Mouse (Mus musculus) heart, postnatal 0 days (tissue): Measurements from ENCODE around the gene Arhgap15. TPM values are rescaled to one million over a fixed set of nuclear protein-coding genes. Genes with fewer than 3 reads are reported as not detected.

ENCODE experiments used
- ATAC-seq: fragments of 200-750 bp; cut with Nextera tagmentation; 2 replicates; pipeline ENCODE4 v1.8.0; 2017; ENCODE audit warnings: low read depth, moderate number of reproducible peaks, moderate library complexity; ENCODE audit not compliant: insufficient read depth
- DNase-seq: peaks from one replicate; pipeline ENCODE4 v3.0.0-alpha.2; 2016; ENCODE audit warnings: low spot score
- H3K27ac ChIP-seq: fragments of 300-500 bp; sonication (generic); 2 replicates; pipeline ENCODE4 v1.5.1; 2014; ENCODE audit warnings: low read depth, mild to moderate bottlenecking
- H3K27me3 ChIP-seq: fragments of 300-500 bp; sonication (generic); 2 replicates; pipeline ENCODE4 v1.6.1; 2014; ENCODE audit warnings: low read length, mixed read lengths; ENCODE audit not compliant: control insufficient read depth, insufficient read depth
- H3K36me3 ChIP-seq: fragments of 300-500 bp; sonication (generic); replicated peaks from 2 replicates; pipeline ENCODE4 v1.6.1; 2014; ENCODE audit warnings: low read length, mixed read lengths; ENCODE audit not compliant: control insufficient read depth, insufficient read depth
- H3K4me1 ChIP-seq: fragments of 300-500 bp; sonication (generic); 2 replicates; pipeline ENCODE4 v1.6.1; 2014; ENCODE audit warnings: antibody characterized with exemption; ENCODE audit not compliant: control insufficient read depth, insufficient read depth
- H3K4me2 ChIP-seq: fragments of 300-500 bp; sonication (generic); 2 replicates; pipeline ENCODE4 v1.6.1; 2014; ENCODE audit warnings: low read depth, mild to moderate bottlenecking, low read length, moderate library complexity
- H3K4me3 ChIP-seq: fragments of 300-500 bp; sonication (generic); 2 replicates; pipeline ENCODE4 v1.5.1; 2014; ENCODE audit warnings: low read depth, low read length
- H3K9ac ChIP-seq: fragments of 300-500 bp; sonication (generic); replicated peaks from 2 replicates; pipeline ENCODE4 v1.6.1; 2014; ENCODE audit warnings: low read depth, low read length, mixed read lengths
- H3K9me3 ChIP-seq: fragments of 300-500 bp; sonication (generic); replicated peaks from 2 replicates; pipeline ENCODE4 v1.6.1; 2016; ENCODE audit warnings: low read length; ENCODE audit not compliant: control insufficient read depth
- CTCF ChIP-seq: IDR thresholded peaks from 2 replicates; pipeline ENCODE4 v1.5.1; 2016; ENCODE audit warnings: antibody characterized with exemption, control low read depth, low read depth
- EP300 ChIP-seq: IDR thresholded peaks from 2 replicates; pipeline ENCODE4 v1.6.1; 2016; ENCODE audit warnings: antibody characterized with exemption, low read depth
- WGBS: fragments of 180-500 bp; shearing (Covaris S2); extraction: QIAGEN DNeasy Blood & Tissue Kit; methylation state at CpG from one replicate; pipeline ENCODE4 v1.1.7; 2014; 5-methylcytosine and 5-hydroxymethylcytosine counted together
- polyA plus RNA-seq: library from polyadenylated mRNA; unstranded; fragments of >200 nt; fragmentation: Nextera tagmentation; extraction: Ambion mirVana; gene quantifications from 2 replicates; pipeline ENCODE4 v1.2.1, GENCODE M21; 2015
- total RNA-seq: library from RNA; depleted of rRNA; stranded (reverse); fragments of >200 nt; gene quantifications from 2 replicates; pipeline ENCODE4 v1.2.3, GENCODE M21; 2014; ENCODE audit warnings: low replicate concordance

The Arhgap15 gene
- total and polyA plus RNA-seq, 2 experiments from 2014 or later, result 0.46 to 1.7 TPM

- Histone ChIP-seq H3K4me2 (no peak overlapping the region), H3K4me1 (no peaks in the 10 kb centered on the region), H3K4me3 (no peak overlapping the region), H3K27me3 (no peaks in the 10 kb centered on the region), H3K9ac (no peak overlapping the region), H3K9me3 (no peaks in the 10 kb centered on the region), H3K27ac (no peak overlapping the region), H3K36me3 (no peaks in the 10 kb centered on the region)
- no peak for TF ChIP-seq EP300
- no peak for ATAC-seq
- 80% methylated on average over 1 of the region's 1 CpGs for WGBS
- DNase-seq, result no peak
These were observed 15.8 kb downstream of the Arhgap15 start for GRCm38 (mm10) chr2:43764456-43764855.

- no peaks in the 10 kb centered on the region for H3K4me1 ChIP-seq
- no peaks in the 10 kb centered on the region for H3K27me3 ChIP-seq
- TF ChIP-seq CTCF (no peak), EP300 (no peak)
- no peak overlapping the region for H3K9ac ChIP-seq
- no peak overlapping the region for H3K4me3 ChIP-seq
- no peak overlapping the region for H3K27ac ChIP-seq
- no peaks in the 10 kb centered on the region for H3K36me3 ChIP-seq
- no peak overlapping the region for H3K4me2 ChIP-seq
- DNase-seq (no peak), ATAC-seq (no peak)
- WGBS, result 60% methylated on average over 3 of the region's 3 CpGs
- H3K9me3 ChIP-seq, result no peaks in the 10 kb centered on the region
These were observed 17.6 kb downstream of the Arhgap15 start for GRCm38 (mm10) chr2:43766200-43766599.

- WGBS, result 78% methylated on average over 2 of the region's 2 CpGs
- ATAC-seq, result no peak
- no peak for DNase-seq
- H3K9ac ChIP-seq, result no peak overlapping the region
- TF ChIP-seq CTCF (no peak), EP300 (no peak)
- H3K4me1 ChIP-seq, result no peaks in the 10 kb centered on the region
- no peak overlapping the region for H3K4me3 ChIP-seq
- H3K27ac ChIP-seq, result no peak overlapping the region
- H3K4me2 ChIP-seq, result no peak overlapping the region
- H3K27me3 ChIP-seq, result no peaks in the 10 kb centered on the region
- no peaks in the 10 kb centered on the region for H3K36me3 ChIP-seq
- H3K9me3 ChIP-seq, result no peaks in the 10 kb centered on the region
These were observed 21.4 kb downstream of the Arhgap15 start for GRCm38 (mm10) chr2:43769850-43770570.

GRCm38 (mm10) chr2:43772640-43773039 is 24.0 kb downstream of the Arhgap15 start:
- no peak for ATAC-seq
- Histone ChIP-seq H3K4me2 (no peak overlapping the region), H3K27ac (no peak overlapping the region), H3K4me1 (no peaks in the 10 kb centered on the region), H3K27me3 (no peaks in the 10 kb centered on the region), H3K9me3 (no peaks in the 10 kb centered on the region), H3K36me3 (no peaks in the 10 kb centered on the region), H3K4me3 (no peak overlapping the region), H3K9ac (no peak overlapping the region)
- WGBS, result 68% methylated on average over 5 of the region's 5 CpGs
- DNase-seq, result no peak
- no peak for TF ChIP-seq CTCF
- no peak for TF ChIP-seq EP300

- Histone ChIP-seq H3K9me3 (no peaks in the 10 kb centered on the region), H3K4me2 (no peak overlapping the region), H3K9ac (no peak overlapping the region), H3K27me3 (no peaks in the 10 kb centered on the region), H3K36me3 (no peaks in the 10 kb centered on the region), H3K27ac (no peak overlapping the region), H3K4me1 (no peaks in the 10 kb centered on the region), H3K4me3 (no peak overlapping the region)
- DNase-seq (no peak), ATAC-seq (no peak)
- whole genome bisulfite sequencing, result 84% methylated on average over 3 of the region's 3 CpGs
- TF ChIP-seq CTCF (no peak), EP300 (no peak)
These were observed 33.5 kb downstream of the Arhgap15 start for GRCm38 (mm10) chr2:43782157-43782556.
